Mouse (Mus musculus) C3H10T1/2 (cell line): Measurements from ENCODE around the gene Iqck. TPM values are rescaled to one million over a fixed set of nuclear protein-coding genes. Genes with fewer than 3 reads are reported as not detected.

Experiments used
- polyA plus RNA-seq, 2 experiments: library from polyadenylated mRNA; unstranded; fragments of >200 nt; fragmentation: generic; extraction: Trizol; gene quantifications; one replicate each; pipeline ENCODE4 v1.2.1; 2012; ENCODE audit warnings: missing spikeins in 2 of 2

Iqck gene
- polyA plus RNA-seq = 1 to 10 TPM; 1.3 to 2.0 TPM

DNA sequence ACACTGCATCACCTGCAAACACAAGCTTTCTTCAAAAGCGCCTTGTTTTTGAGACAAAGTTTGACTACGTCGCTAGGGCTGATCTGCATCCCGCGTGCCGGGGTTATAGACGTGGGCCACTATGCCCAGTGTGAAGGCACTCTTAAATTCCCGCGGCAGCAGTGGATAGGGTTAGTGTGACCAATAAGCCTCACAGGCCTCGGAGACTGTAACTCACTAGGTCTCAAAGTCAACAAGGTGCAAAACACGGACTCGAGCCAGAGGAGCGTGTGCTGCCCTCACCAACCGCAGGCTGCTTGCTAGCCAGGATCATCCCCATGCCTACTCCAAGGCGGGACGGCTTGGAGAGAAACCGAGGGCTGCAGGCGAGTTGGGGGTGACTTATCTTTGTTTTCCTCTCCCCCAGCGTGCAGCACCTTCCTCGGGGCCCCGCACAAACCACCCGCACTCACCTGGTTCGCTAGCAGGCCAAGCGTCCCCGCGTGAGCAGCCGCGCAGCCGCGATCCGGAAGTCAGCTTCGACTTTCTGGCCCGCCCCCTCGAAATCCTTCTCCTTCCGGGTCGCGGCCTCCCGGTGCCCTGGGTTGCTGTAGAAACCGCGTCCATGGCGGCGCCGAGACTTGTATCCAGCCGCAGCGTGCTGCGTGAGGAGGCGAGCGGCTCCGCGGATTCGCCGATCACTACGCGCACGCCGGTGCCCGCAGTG is at the start of gene Iqck:
Iqck (plus strand) TSS at position 582 of the 706 bp plus-strand sequence.

GRCm38 (mm10) chr7:118855877-118856304 is 339 bp downstream of the Iqck start, which contains the start of gene Knop1:
TSS of gene Knop1 (minus strand) at chr7:118856254.

GRCm38 (mm10) chr7:118995007-118995406 is 139.5 kb downstream of the Iqck start, which contains the start of gene Gprc5b:
TSS of gene Gprc5b (minus strand) at chr7:118995211.

Other genes starting within 250 kb of the Iqck start
- gene Gde1, start 150.0 kb upstream of the Iqck start, polyA plus RNA-seq = 10 to 100 TPM; 35.4 to 67.8 TPM
- 1 to 10 TPM in 1 of 2 experiments, under 1 TPM in 1; 0.19 to 1.3 TPM for gene Ccp110, start 143.2 kb upstream of the Iqck start, polyA plus RNA-seq
- gene Vps35l, start 115.5 kb upstream of the Iqck start, polyA plus RNA-seq = 10 to 100 TPM; 24.6 to 48.7 TPM
- 10 to 100 TPM; 13.0 to 13.5 TPM for gene Knop1, start 502 bp downstream of the Iqck start, polyA plus RNA-seq
- gene Gprc5b, start 139.5 kb downstream of the Iqck start, polyA plus RNA-seq = 10 to 100 TPM in 1 of 2 experiments, 1 to 10 TPM in 1; 4.6 to 18.9 TPM